Mouse (Mus musculus): ENCODE results near the gene Fabp3.

Fabp3 gene

DNA sequence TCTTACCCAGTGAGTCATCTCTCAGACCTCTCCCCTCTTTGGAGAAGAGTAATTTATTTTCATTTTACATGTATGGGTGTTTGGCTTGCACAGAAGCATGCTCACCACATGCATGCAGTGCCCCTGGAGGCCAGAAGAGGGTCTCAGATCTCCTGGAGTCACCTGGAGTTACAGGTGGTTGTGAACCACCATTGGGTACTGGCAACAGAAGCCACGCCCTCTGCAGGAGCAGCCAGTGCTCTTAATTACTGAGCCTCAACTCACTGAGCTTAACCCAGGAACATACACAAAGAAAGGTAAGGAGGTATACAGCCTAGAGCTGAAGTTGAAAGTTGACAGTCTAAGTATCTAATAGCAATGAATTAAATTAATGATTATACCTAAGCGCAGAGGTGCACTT lies 17.1 kb downstream of the Fabp3 start:
- DNase-seq (ENCODE audit: low spot score in 2 of 2) = no peak

DNA sequence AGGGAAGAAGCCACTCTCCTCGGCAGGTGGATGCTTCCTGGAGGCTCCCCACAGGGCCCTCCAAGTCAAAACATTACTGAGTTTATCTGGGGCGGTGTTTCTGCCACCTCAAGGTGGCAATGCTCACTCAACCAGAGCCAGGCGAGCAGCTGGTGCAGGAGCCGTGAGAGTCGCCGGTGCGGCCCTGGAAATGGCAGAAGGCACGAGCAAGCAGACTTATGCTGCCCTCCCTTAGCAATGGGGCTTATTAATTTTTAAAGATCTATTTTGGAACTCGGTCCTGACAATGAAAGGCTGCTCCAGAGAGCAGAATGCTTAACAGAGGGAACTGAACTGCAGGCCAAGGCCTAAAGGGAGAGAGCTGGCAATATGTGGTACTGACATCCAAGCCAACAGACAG lies 19.0 kb downstream of the Fabp3 start:
- no peak for DNase-seq (ENCODE audit: low spot score in 2 of 2)

DNA sequence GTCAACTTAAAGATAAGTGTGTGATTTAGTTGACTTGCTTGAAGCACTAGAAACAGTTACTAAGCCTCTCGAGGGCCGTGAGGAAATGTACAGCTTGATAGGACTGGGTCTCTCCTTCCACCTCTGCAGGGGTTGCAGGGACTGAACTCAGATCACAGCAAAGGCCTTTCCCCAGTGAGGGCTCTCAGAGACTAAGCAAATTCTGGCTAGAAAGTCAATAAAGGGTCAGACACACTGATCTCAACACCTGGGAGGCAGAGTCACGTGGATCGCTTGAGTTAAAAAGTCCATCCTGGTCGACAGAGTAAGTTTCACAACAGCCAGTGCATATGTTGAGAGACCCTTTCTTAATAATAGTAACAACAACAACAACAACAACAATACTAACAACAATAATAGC lies 27.5 kb downstream of the Fabp3 start:
- no peak for DNase-seq (ENCODE audit: low spot score in 2 of 2)

DNA sequence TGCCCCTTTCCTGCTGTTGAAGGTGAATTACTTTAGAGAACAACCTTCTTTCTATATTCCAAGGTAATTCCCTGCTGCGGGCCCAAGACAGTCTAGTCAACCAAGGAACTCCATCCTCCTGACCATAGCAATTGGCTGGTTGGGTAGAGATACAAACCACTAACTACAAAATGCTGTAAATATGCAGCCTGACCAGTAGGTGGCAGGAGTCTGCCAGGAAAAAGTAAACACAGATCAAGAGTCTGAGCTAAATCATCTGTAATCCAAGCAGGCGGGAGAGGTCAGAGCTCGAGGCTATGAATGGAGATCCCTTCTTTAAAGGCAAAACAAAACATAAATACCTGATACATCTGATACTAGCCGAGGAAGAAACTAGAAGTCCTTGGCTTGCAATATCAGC lies 33.3 kb downstream of the Fabp3 start:
- DNase-seq (ENCODE audit: low spot score in 2 of 2) = peak; percentile 46 to 77

DNA sequence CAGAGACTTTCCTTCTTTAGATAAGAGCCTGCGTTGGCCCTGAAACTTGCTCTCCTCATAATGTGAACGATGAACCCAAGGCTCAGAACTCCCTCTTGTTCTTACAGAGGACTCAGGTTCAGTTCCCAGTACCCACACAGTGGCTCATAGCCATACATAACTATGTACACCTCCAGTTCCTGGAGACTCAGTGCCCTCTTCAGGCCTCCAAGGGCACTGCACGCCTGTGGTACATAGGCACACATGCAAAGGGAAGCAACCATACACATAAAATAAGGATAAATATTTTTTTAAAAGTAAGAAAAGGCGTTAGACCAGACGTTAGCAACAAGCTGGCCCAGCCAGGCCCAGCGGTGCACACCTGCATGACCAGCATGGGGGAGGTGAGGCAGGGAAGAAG lies 41.3 kb downstream of the Fabp3 start:
- DNase-seq (ENCODE audit: low spot score in 2 of 2) = no peak

DNA sequence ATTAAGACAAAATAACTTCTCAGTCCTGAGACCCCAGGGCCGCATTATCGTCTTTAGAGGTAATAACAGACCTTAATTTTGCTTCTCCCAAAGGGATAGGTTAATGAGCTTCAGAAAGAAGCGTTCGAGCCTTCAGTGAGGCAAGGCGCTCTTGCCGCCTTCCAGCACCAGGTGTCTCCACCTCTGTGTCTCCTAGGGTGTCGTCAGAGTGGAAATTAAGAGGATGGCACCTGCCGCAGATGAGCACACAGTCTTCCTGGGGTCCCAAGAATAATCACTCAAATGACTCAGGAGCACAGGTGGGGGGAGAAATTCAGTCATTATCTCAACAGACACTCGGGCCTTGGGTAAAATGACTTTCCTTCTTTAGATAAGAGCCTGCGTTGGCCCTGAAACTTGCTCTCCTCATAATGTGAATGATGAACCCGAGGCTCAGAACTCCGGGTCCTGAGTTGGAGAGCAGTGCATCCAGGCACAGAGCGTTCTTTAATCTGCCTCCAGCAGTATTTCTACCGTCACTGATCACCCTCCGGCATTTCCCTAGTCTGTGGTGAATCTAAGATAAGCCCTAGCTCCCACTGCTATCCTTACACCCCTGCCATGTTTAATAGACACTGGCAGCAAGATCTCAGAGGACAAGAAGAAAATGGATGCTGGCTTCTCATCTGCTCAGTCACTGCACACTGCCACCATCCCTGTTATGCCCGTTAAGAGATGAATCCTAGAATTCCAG lies 42.5 kb downstream of the Fabp3 start:
- no peak for DNase-seq (ENCODE audit: low spot score in 2 of 2)

DNA sequence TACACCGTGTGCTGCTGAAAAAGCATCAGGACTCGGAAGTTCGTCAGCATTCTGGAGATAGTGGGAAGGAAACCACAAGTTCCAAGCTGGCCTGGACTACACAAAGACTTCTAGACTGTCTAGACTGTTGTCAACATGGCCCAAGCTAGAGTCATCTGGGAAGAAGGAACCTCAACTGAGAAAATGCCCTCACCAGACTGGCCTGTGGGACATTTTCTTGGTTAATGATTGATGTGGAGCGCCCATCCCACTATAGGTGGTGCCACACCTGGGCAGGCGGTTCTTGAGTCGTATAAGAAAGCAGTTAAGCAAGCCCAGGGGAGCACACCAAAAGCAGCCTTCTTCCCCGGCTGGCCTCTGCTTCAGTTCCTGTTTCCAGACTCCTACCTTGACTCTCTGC lies 44.2 kb downstream of the Fabp3 start:
- DNase-seq (ENCODE audit: low spot score in 2 of 2) = no peak

DNA sequence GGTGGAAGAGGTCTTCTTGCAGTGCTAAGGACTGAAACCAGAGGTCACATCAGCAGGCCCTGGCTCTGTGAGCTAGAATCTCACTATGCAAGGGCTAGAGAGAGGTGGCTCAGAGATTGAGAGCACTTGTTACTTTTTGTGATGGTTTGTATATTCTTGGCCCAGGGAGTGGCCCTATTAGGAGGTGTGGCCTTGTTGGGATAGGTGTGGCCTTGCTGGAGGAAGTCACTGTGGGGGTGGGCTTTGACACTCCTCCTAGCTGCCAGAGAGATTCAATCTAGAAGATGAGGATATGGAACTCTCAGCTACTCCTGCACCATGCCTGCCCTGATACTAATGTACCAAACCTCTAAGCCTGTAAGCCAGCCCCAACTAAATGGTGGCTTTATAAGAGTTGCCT lies 49.6 kb downstream of the Fabp3 start:
- DNase-seq (ENCODE audit: low spot score in 2 of 2) = no peak

DNA sequence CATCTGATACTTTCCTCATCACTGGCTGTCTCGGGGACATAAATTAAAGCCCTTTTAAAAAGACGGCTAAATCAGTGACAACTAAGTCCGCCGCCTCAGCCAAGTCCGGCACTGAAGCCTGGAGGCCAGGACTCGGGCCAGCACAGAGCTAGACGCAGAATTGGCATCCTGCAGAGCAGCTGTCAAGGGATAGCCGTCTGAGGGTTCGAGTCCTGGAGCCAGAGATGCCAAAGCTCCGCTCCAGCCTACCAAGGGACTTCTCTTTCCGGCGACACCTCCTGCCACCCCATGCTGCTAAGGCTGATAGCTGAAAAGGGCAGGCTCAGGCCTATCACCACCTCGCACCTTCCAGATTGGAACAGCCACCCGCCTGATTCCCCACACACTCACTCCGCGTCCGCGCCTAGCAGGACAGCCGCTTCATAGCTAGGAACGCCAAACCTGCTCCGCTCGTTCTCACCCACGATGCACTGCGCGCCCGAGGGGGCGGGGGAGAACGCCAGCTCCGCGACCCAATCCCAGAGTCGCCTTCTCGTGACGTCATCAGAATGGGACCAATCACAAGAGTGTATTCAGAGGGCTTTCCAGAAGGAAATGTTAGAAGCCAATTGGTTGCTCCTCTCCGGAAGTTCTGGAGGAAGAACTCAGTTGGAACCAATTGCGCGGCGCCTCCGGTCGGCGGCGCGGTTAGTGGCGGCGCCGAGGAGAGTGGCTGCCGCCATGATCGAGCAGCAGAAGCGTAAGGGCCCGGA lies 51.3 kb downstream of the Fabp3 start, which contains the start of the genes Zcchc17 and Snrnp40:
TSS of gene Zcchc17 (minus strand) at position 458 of the 752 bp plus-strand sequence.
TSS of gene Snrnp40 (plus strand) at position 647 of the 752 bp plus-strand sequence.
- DNase-seq (ENCODE audit: low spot score in 2 of 2) = peak; percentile 99

DNA sequence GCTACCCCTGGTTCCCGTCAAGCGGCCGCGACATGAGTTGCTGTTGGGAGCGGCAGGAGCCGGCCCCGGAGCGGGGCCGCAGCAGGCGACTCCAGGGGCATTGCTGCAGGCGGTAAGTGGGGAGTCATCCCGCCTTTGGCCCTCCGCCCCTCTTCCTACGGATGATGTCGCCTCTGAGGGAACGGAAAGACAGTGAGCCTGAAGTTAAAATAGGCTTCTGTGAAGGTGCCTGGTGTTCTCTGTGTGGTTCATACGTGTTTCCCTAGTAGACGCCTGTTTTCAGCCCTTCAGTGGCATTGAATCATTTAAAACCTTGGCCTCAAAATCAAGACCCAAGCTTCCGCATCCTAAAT lies 51.8 kb downstream of the Fabp3 start:
- DNase-seq (ENCODE audit: low spot score in 2 of 2) = no peak

All from spleen, postnatal 4 days (tissue).